Mouse (Mus musculus): ENCODE results near the gene Dusp16.

- no peak for TF ChIP-seq CTCF (IDR thresholded peaks at IDR 0.05; ENCODE audit: borderline replicate concordance, insufficient read depth, low read length)
- TF ChIP-seq POLR2A (IDR thresholded peaks at IDR 0.05; ENCODE audit: low read depth, low read length): no peak
Measured at GRCm38 (mm10) chr6:134834585-134835251, 42.3 kb upstream of the Dusp16 start.

Measured in embryonic fibroblast, embryonic 13.5 days (primary cell).